Mouse (Mus musculus) embryo, embryonic 9.5 days (tissue): ENCODE measurements at regions not wholly inside any gene's neighbourhood (a gene's known extent, or its start where the extent isn't known, plus 50 kb on each side); places are given as distances from the start of the nearest gene placed in this dataset.

Experiments
- DNase-seq: peaks from one replicate; pipeline ENCODE4 v3.0.0-alpha.2; 2017; ENCODE audit errors: extremely low spot score

DNA sequence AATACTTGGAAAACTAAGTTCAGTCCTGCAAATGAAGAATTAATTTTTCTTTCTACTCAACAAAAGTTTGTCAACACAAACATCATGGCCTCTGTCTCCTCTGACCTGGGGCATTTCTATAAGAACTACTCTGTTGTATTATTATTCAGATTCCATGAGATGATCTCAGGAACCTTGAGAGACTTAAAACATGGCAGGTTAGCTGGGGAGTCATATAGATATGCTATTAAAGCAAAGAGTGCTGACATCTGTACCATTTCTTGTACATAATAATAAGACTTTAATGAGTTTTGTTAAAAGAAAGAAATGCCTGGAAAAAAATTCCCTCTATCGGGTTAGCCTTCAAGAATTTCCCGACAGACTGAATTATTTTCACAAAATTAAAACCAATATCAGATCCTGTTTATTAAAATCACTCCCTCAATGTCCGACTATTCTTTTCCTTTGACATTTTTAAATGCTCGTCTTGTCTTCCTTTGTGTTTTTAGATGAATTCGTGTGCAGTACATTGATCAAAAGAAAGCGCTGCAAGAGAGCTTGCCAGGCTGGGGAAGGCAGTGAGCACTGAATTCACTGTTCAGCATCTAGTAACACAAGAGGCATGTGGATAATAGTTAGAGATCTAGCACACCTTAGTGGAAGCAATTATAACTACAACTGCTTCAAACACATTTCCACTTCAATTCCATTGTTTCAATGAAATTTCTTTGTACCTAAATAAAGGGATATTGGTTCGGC, 145.0 kb upstream of the Cxadr start:
- DNase-seq = peak; percentile 24

DNA sequence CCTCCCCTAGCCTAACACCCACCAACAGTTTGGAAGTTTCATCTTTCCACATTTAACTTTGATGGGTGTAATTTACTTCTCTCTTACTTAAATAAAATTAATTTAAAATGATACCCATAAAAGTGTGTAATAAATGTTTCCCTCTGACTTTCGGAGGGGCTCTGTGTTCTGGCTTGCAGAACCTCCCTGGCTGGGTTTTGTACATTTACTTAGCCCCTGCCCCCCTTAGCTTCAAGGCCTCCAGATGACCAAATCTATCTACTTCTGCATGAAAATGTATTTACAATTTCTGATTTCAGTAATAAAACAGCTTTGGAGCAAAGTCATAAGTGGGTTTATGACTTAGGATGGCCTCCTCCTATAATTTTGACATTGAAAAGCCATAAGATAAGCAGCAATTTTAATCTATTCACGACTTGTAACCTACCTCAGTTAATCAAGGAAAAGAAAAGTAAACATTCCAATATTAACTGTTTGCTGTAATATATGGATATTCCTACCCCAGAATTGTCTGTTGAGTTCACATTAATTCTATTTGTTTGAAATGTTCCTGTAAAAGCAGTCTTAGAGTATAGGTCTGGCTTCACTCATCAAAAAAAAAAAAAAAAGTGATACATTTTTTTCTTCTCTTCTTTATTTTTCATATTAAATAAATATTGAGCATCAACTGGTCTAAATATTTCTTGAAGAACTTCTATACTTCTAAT, 147.2 kb upstream of the Cxadr start:
- DNase-seq = no peak

DNA sequence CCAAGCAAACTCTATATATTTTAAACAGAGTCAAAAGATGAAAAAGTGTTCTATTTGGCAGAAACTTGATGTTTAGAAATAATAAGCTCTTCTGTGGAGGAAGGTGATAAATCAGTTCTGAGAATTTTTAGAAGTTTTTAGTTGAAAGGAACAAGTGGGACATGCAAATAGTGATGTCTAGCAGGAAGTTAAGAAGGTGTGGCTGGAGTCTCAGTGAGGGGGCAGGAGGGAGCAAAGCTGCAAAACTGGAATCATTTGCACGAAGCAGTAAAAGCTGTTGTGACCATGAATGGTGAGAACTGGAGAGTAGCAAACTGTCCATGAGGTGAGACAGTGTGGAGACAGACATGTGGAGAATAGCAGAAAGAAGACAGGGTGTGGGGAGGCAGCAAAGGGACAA, 157.1 kb upstream of the Cxadr start:
- no peak for DNase-seq

DNA sequence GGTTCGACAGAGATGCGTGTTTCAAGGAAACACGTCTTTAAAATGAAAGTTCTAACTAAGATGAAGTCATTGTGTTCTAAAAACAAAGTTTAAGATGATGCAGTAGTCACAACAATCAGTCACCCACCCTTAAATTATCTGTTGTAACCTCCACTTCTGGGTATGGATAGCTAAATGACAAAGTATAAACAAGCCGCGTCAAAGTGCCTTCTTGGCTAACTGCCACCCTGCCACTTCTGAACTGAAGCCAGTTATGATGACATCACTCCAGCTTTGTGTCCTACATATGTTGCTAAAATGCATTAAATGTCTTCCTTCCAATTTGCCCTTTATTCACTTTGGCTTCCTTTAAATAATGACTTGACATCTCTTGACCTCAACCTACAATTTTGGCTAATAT, 165.8 kb upstream of the Cxadr start:
- no peak for DNase-seq

DNA sequence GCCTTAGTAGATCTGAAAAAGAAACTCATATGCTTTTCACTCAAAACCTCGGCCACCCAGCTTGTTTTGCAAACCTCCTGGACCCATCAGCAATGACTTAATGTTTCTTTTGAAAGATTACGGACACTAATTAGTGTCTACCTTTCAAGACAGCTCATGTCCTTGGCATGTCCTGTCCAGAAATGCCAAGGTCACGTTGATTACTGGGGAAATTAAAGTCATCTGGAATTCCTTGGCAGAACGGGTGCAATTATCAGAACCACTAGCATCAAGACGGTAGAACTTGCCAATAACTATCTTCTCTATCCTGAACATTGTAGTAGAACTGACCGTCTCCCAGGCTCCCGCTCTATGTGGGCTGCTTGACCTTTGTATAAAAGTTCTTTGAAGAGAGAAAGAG, 166.8 kb upstream of the Cxadr start:
- no peak for DNase-seq

DNA sequence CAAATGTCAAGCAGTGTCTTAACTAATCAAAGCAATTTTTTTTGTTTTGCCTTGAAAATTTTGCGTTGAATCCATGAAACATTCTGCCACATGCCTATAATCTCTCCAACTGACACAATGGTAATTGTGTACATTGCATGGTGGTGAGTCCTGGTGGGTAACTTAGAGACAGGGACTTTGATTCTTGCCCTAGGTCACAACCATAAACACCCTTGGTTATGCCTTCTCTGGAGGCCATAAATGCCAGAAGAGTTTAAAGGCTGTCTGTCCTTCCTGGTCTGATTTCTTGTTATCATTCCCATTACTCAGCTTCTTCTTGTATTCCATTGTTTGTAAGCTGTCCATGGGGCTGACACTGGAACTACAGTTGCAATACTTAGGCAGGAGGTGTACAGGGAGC, 179.6 kb upstream of the Cxadr start:
- no peak for DNase-seq

DNA sequence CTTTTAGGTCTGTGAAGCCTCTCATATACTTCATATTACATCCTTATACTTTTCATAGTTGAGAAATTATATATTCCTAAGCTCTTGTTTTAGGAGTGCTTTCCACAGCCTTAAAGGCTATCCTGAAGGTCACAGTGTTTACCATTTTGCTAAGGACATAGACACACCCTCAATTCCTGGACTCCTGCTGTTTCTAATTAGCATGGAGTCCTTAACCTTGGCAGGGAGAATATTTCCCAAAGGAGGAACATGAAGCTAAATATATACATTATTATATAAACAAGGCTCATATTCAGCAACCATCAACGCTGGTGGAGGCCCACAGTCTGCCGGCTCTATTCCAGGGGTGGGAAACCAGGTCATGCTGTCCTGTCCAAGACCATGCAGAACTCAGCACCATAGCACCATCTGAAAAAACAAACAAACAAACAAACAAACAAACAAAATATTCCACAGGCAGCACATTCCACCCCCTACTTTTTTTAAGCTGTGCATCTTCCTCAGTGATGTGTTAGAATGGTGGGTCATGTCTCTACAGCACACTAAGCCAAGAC, 180.9 kb upstream of the Cxadr start:
- no peak for DNase-seq

DNA sequence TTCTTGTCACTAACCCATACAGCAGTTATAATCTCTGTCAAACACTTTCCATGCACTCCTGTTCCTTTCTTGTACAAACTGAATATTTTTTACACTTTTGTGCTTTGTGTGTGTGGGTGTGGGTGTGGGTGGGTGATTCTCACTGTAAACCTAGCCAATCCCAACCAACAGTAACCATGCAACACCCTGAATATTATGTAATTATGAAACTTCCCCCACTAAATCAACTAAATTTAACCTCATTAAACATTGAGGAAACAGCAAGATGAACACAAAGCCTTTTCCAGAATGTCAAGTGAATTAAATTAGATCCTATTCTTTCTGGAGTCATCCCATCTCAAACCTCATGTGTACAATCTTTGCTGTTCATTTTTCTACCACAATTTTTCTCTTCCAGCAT, 197.0 kb upstream of the Cxadr start:
- DNase-seq = no peak

DNA sequence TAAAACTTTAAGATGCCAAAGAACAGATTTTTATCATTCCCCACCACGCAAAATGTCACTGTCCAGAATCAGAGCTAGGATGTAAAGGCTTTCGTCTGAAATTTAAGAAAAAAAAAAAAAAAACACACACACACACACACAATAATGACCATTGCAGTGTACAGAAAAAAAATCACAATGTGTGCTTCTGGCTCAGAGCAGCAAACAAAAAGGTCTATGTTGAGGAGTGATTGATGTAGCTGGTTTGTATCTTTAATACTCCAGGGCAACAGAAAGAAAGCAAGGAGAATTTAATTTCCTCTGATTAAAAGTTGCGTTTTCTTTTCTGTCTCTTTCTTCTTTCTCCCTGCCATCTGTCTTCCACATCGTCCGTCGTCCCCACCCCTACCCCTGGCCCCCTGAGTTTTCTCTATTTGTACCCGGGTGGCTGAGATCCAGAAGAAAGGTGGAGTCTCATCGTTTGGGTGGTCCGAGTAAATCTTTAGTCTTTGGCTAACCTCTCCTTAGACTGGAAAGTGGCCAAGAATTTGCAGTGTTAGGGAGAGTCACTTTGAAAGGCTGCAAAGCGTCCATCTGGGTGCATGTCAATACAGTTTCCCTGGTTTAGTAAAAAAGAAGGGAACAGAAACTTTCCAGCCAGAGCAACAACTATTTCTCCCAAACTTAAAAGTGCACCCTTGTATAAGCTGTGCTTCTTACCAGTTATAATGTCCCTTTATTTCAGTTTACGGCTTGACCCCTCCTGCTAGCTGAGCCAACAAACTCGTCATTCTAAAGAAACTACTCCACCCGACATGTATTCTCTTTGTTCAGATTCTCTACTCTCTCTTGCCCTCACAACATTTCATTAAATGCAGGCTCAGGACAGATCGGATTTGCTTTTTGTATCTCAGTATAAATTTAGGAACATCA, 199.6 kb upstream of the Cxadr start:
- peak; percentile 10 for DNase-seq

DNA sequence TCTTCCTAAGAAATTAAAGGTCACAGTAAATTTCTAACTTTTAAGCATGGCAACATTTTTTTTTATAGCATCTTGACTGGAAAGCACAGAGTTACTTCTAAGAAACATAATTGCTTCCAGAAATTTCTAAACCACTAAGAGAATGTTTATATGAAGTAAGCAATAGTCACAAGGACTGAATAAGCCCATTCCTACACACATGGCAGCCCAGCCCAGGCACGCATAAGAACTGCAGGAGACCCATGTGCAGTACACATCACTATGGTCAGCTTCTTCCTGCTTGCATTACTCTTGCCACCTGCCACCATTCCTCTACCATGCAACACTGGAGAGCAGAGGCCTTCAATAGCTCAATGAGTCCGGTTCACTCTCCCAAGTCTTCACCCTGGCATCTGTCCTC, 201.4 kb upstream of the Cxadr start:
- no peak for DNase-seq

DNA sequence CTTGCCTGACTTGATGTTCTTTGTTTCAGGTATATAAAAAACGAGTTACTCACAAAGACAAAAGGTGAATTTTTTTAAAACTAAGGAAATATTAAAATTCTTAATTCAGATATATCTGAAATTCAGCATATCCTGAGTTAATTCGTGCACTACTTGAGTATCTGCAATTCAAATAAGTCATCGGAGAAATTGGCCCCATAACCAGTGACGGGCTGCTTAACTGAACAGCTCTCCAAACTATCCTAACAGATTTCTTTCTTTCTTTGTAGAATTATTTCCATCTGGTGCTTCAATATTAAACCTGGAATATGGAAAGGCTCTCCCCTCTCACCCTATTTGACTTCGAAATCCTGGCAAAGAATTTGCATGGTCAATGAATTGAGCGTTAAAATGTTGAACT, 202.2 kb upstream of the Cxadr start:
- DNase-seq = no peak

DNA sequence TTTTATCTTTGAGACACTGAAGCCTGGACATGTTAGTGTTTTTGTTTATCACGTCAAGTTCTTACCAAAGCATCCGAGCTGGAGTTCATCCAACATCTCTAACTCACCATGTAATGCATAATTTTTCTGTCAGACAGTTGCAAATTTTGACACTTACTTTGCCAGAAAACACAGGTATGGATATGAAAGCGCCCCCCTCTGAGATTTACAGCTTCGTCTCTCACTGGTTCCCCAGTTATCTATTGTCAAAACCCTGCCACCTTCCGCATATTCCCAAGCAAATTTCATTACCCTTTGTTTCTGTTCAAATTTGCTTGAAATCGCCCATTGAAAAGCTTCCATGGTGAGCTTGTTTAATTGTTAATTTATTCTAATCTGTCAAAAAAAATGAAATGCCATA, 202.7 kb upstream of the Cxadr start:
- no peak for DNase-seq

DNA sequence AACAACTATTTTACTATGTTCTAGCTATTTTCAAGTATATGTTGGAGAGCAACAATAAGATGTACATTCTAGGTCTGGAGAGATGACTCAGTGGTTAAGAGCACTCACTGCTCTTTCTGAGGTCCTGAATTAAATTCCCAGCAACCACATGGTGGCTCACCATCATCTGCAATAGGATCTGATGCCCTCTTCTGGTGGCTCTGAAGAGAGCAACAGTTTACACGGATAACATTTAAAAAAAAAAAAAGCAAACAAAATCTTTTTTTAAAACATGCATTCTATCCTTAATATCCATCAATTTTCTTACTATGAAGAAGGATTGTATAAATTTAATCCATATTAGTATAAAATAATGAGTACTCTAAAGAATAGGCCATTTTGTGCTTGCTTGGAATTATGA, 204.7 kb upstream of the Cxadr start:
- no peak for DNase-seq

DNA sequence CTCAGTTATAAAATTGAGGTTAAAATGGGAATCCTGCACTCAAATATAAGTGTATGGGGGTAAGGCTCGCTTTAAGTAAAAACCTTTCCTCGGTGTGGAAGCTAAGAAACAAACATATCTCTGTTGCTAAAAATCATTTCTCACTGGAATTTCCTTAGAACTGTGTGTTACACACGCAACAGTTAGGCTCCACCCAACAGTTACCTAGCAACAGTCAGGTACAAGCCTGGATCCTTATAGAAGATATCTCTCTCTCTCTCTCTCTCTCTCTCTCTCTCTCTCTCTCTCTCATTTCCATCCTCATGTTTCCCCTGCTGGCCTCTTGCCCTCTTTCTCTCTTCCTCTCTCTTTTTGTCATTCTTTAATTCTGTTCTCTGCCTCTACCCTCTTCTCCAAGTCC, 211.1 kb upstream of the Cxadr start:
- DNase-seq = no peak

DNA sequence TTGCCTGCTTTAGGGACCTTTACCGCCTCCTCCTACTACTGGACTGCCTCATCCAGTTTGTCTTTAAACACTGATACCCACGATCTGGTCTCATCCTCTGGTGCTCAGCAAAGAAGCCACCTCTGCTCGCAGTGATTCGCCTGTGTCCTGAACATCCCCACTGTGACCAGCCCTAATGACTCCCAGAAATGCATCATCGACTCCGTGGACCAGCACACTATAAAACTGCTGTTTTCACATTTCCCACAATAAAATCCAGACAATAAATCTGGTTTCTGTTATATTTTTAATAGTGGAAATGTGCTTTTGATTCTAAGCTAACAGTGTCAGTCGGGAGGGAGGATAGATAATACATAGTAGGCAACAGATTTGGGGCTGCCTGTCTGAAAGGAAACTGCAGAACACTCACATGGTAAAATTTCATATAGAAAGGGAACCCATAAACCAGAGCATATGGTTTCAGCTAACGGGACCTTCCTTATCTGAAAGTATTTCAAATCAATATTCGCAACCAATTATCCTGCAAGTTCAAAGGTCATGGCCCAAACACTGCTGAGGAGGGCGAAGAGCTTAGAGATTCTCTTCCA, 233.7 kb upstream of the Cxadr start:
- DNase-seq = no peak

DNA sequence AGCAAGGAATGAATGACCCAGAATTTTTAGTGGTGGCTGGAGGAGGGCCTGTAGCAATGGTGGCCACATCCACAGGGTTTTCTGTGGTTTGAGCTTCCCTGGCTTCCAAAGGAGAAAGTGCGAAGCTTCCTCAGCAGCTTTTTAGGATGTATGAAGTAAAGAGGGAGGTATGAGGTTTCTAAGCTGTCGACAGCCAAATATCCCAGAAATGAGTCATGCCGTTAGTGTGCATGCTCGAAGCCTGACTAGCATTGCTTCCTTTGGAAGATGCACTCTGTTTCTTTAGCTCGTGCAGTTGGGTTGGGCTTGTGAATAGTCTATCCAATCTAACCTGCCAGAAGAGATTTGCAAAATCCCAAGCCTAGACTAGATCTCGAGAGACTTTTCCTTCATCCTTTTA, 240.8 kb upstream of the Cxadr start:
- DNase-seq = no peak

DNA sequence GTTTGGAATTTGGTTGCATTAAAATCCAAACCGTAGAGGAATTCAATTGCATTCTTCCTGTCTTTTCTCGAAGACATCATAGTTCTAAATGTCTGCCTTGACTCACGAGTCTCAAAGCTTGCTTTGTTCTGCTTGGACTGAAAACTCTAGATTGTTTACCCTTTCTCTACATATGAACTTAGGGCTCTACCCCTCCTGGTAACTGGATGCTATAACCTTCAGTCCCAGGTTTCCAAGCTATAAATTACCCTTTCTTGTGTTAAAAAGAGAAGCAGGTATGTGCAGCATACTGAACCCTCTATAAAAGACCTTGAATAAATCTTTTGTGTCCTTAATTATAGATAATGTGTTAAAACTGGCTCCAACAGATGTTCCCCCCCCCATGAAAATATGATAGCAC, 243.7 kb upstream of the Cxadr start:
- no peak for DNase-seq

DNA sequence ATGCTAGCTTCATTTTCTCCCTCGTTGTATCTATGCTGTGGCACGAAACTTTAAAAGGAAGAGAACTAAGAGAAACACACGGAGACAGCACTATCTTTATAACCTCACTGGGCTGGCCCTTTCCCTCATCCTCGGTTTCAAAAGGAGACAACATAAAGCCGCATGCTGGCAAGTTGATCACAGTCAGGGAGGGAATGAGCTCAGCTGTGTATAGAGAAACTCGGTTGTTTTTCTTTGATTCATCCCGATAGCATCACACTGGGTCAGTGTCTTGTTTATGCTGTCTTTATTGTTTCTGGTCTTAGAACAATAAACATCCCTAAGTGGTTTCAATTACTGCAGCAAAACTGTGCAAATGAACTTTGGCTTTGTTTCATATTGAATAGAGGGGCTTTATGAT, 249.2 kb upstream of the Cxadr start:
- DNase-seq = no peak

DNA sequence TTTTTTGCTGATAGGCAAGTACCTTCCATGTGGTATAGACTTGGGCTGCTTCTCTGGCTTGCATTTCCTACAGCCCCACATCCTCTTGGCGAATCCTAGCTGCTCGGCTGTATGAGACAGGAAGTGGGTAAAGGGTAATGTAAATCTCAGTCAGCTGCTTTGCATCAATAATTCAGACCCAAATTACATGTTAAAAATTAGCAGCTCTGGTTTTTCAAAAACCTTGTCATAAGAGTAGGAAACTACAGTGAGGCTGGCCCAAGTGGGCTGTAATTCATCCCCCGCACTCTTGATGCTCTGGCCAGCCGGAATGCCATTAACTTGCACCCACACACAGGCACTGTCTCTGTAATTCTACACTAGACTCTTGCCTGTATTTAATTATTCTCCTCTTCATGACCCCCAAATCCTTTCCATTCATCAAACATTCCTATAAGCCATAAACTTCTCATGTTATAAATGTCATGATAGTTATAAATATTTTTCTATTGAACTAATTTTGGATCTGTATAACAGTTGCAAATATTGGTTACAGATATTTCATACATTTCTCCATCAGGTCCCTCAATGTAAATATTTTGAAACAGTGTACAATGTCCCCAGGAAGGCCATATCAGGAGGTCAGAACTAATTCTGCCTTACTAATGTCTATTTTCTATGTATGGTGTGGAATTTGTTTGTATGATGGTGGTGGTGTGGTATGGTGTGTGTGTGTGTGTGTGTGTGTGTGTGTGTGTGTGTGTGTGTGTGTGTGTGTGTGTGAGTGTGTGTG, 261.0 kb upstream of the Cxadr start:
- no peak for DNase-seq

DNA sequence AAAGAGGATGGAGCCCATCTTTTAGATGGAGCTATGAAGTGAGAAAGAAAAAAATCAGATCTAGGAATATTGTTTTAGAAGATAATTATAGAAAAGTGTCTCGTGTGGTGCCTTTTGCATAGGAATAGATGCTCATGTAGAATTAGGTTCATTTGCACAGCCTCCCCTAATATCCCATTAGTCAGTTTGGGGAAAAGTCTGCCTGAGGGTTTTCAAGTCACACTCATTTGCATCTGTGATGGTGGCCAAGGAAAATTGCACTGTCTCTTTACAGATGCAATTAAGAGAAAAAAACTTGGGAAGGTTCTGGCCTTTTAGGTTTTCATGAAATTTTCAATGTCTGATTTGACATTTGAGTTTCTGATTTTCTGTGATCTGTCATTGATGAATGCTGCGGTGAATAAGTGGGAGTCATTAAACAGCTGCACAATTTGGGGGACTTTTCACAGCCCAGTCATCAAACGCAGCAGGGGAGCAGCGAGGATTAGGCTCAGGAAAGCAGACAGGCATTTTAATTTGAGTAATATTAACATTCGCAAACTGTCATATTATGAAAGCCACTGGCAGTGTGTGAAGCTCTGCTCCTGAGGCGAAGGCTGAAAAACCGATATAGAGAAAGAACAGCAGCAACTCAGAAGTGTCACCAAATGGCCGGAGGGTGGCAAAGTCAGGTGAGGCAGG, 281.5 kb upstream of the Cxadr start:
- DNase-seq = no peak

DNA sequence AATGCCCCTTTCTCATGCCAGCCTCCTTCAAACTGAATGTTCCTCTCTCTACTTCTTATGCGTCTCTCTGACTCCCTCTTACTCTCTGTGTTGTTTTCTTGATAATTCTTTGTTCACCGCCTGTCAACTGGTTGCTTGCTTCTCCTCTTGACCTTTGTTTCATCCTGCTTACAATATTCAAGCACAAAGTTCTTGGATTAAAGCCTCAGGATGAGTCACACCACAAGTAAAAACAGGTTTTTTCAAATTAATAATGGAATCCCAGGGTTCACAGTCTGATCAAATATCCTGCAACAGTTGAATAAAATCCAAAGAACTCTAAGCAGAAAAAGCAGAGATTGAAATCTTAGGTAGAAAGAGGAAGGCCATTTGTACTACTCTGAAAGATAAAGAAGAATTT, 285.9 kb upstream of the Cxadr start:
- no peak for DNase-seq
